Mouse (Mus musculus) heart, adult 2 months (tissue): ENCODE results near the gene Elp6.

Experiments
- CTCF ChIP-seq: fragments of 200-600 bp; IDR thresholded peaks from 2 replicates; pipeline ENCODE4 v1.8.1; 2022; ENCODE audit warnings: antibody characterized with exemption, mild to moderate bottlenecking, moderate library complexity
- EP300 ChIP-seq: fragments of 200-500 bp; IDR thresholded peaks from 2 replicates; pipeline ENCODE4 v1.6.1; 2011; ENCODE audit warnings: low read depth, low read length, control low read depth; ENCODE audit not compliant: insufficient read depth
- POLR2A ChIP-seq: fragments of 200-500 bp; IDR thresholded peaks from 2 replicates; pipeline ENCODE4 v1.6.1; 2011; ENCODE audit warnings: mild to moderate bottlenecking, low read depth, low read length, control low read depth; ENCODE audit not compliant: insufficient read depth

GRCm38 (mm10) chr9:110345057-110345739, 40.2 kb downstream of the Elp6 start:
- TF ChIP-seq CTCF (no peak), POLR2A (no peak), EP300 (no peak)
